Comparison of ENCODE assay signal across 12 mouse cellular contexts in the genomic region with DNA sequence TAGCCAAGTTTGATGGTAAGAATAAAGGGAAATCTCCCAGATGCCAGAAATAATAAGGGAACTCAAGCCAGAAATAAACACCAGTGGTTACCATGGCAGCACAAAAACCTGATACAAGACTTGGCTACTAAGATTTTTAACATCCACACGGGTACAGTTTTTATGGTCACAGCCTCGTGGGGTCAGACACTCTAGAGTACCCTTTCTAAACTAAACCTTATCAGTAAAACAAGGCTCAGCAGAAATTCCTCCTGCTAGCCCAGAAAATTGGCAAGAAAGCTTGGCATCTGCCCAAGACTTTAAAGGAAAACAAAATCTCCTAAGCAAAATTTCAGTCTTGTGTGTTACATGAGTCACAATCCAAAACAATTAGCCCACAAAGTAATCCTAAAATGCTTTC. TPM values are rescaled to one million over a fixed set of nuclear protein-coding genes. Genes with fewer than 3 reads are reported as not detected.
DNase-seq lines count a peak whose midpoint lies in the region; ATAC-seq and TF ChIP-seq lines count a peak whose summit lies in the region.
"Had no signal": no experiment of that assay in that cellular context is flagged by ENCODE, and none has a peak within 500 bp of the region (broad histone marks: within the 10 kb centered on the region; RNA-seq: fewer than 3 reads in every experiment).

No protein-coding gene starts in this region.

- H3K4me2 ChIP-seq in heart, postnatal 0 days (ENCODE audit: low read depth, low read length) = peak overlapping the region; percentile 24; the same call in 1 of the 2 replicates
- H3K4me2 ChIP-seq: intestine, embryonic 15.5 days; liver, embryonic 15.5 days had no signal

- ATAC-seq in heart, postnatal 0 days (ENCODE audit: insufficient read depth, low read depth) = no peak
- ATAC-seq in activated CD4-positive, CD25-positive, alpha-beta regulatory T cell, adult 4 months = no peak
- ATAC-seq: intestine, embryonic 15.5 days had no signal

- TF ChIP-seq CTCF in heart, postnatal 0 days (IDR thresholded peaks at IDR 0.05; ENCODE audit: low read depth) = no peak

- no peaks in the 10 kb centered on the region for H3K27me3 ChIP-seq in heart, postnatal 0 days (ENCODE audit: control insufficient read depth, insufficient read depth, low read length)
- H3K27me3 ChIP-seq: intestine, embryonic 15.5 days; liver, embryonic 15.5 days had no signal

- peaks cover 31% of the 10 kb centered on the region for H3K4me1 ChIP-seq in heart, postnatal 0 days (ENCODE audit: control insufficient read depth, insufficient read depth)
- H3K4me1 ChIP-seq: intestine, embryonic 15.5 days; liver, embryonic 15.5 days had no signal

- no peak for TF ChIP-seq EP300 in heart, postnatal 0 days (IDR thresholded peaks at IDR 0.05; ENCODE audit: low read depth)

- 3% methylated on average over 2 of the region's 2 CpGs for WGBS in heart, postnatal 0 days

- no peaks in the 10 kb centered on the region for H3K9me3 ChIP-seq in heart, postnatal 0 days (replicated peaks; ENCODE audit: control insufficient read depth, low read length)
- H3K9me3 ChIP-seq: G1E; intestine, embryonic 15.5 days; liver, embryonic 15.5 days had no signal

- H3K27ac ChIP-seq in heart, postnatal 0 days (ENCODE audit: low read depth) = peak overlapping the region; percentile 74
- H3K27ac ChIP-seq: intestine, embryonic 15.5 days; liver, embryonic 15.5 days had no signal

- peak; percentile 2 to 17 for DNase-seq in kidney, adult 8-10 months
- DNase-seq in kidney, postnatal 4 days = no peak
- DNase-seq in right cerebral cortex, adult 2 months (ENCODE audit: low spot score in 2 of 2) = peak; percentile 18 to 25
- no peak for DNase-seq in right cerebral cortex, postnatal 14 days
- DNase-seq in heart, postnatal 0 days (ENCODE audit: low spot score) = no peak
- no peak for DNase-seq in yolk sac, embryonic 10.5 days (ENCODE audit: low spot score)
- DNase-seq in gastrocnemius, postnatal 4 days (ENCODE audit: low spot score in 2 of 2) = no peak

- H3K4me3 ChIP-seq in heart, postnatal 0 days (ENCODE audit: low read depth, low read length) = no peak overlapping the region
- H3K4me3 ChIP-seq: intestine, embryonic 15.5 days; liver, embryonic 15.5 days; myocyte had no signal

- no peak overlapping the region for H3K9ac ChIP-seq in heart, postnatal 0 days (replicated peaks; ENCODE audit: low read depth, low read length)
- H3K9ac ChIP-seq: intestine, embryonic 15.5 days; liver, embryonic 15.5 days had no signal

- 0 out of 2 replicates have a peak, but pooled peaks cover under 1% of the 10 kb centered on the region for H3K36me3 ChIP-seq in heart, postnatal 0 days (replicated peaks; ENCODE audit: control insufficient read depth, insufficient read depth, low read length)
- H3K36me3 ChIP-seq: G1E; intestine, embryonic 15.5 days; liver, embryonic 15.5 days had no signal

RNA-seq across cellular contexts. Expression of gene Hmcn1, which starts 17.0 kb away (rescaled TPM):
- 51.0 and 59.2 TPM in 2 replicates for total RNA-seq in heart, postnatal 0 days (2014; rRNA removed; ENCODE audit: low replicate concordance)
- polyA plus RNA-seq in heart, postnatal 0 days (2015; fragmentation: Nextera tagmentation; extraction: Ambion mirVana) = 18.3 and 18.9 TPM in 2 replicates
- polyA plus RNA-seq in activated CD4-positive, CD25-positive, alpha-beta regulatory T cell, adult 4 months (2017; shearing (Covaris generic)) = not detected
- total RNA-seq in gastrocnemius, postnatal 4 days (2021) = 10 to 100 TPM; 13.6 to 16.2 TPM
- polyA plus RNA-seq: G1E had no signal

Comparison
In these comparisons a context has a peak if more than half of its experiments do, and no peak if none do; other contexts are left out.
1. DNase-seq: peak in kidney, adult 8-10 months (2 of 2) and right cerebral cortex, adult 2 months (2 of 2); none in kidney, postnatal 4 days (0 of 2), right cerebral cortex, postnatal 14 days (single experiment), heart, postnatal 0 days (single experiment), yolk sac, embryonic 10.5 days (single experiment) and gastrocnemius, postnatal 4 days (0 of 2).